Mouse (Mus musculus) small intestine, adult 2 months (tissue): ENCODE results near the gene Trim47. TPM values are rescaled to one million over a fixed set of nuclear protein-coding genes. Genes with fewer than 3 reads are reported as not detected.

Source experiments
- H3K27ac ChIP-seq: fragments of 200-500 bp; 2 replicates; pipeline ENCODE4 v1.5.1; 2012; ENCODE audit warnings: low read depth, low read length, control low read depth, inconsistent platforms; ENCODE audit not compliant: insufficient read depth
- H3K27me3 ChIP-seq: fragments of 200-500 bp; 2 replicates; pipeline ENCODE4 v1.6.1; 2012; ENCODE audit warnings: mild to moderate bottlenecking, moderate library complexity, low read length, inconsistent platforms; ENCODE audit not compliant: control insufficient read depth, insufficient read depth
- H3K36me3 ChIP-seq: fragments of 200-500 bp; 2 replicates; pipeline ENCODE4 v1.6.1; 2012; ENCODE audit warnings: mild to moderate bottlenecking, low read length, control low read depth, inconsistent platforms; ENCODE audit not compliant: control insufficient read depth, insufficient read depth
- H3K4me1 ChIP-seq: fragments of 200-500 bp; 2 replicates; pipeline ENCODE4 v1.6.1; 2012; ENCODE audit warnings: low read length, inconsistent platforms, mixed read lengths; ENCODE audit not compliant: control insufficient read depth, insufficient read depth, insufficient read length
- H3K4me3 ChIP-seq: fragments of 200-500 bp; 2 replicates; pipeline ENCODE4 v1.5.1; 2012; ENCODE audit warnings: low read depth, mild to moderate bottlenecking, control low read depth, inconsistent platforms, low read length, moderate library complexity
- CTCF ChIP-seq: fragments of 200-500 bp; IDR thresholded peaks from 2 replicates; pipeline ENCODE4 v1.5.1; 2012; ENCODE audit warnings: low read depth, mild to moderate bottlenecking, control low read depth, inconsistent platforms, low read length, moderate library complexity, mixed read lengths; ENCODE audit not compliant: insufficient replicate concordance, insufficient read length; ENCODE audit errors: extremely low read depth
- POLR2A ChIP-seq: fragments of 200-500 bp; IDR thresholded peaks from 2 replicates; pipeline ENCODE4 v1.6.1; 2012; ENCODE audit warnings: low read depth, mild to moderate bottlenecking, control low read depth, inconsistent platforms, low read length, moderate library complexity
- WGBS: fragments of 180-500 bp; shearing (Covaris S2); methylation state at CpG from one replicate; pipeline ENCODE4 v1.1.7; 2018; 5-methylcytosine and 5-hydroxymethylcytosine counted together
- polyA plus RNA-seq: library from polyadenylated mRNA; depleted of rRNA; stranded (reverse); fragments of >200 nt; gene quantifications from 2 replicates; pipeline ENCODE4 v1.2.3, GENCODE M21; 2012

Trim47 gene
- polyA plus RNA-seq, 1 experiment, result 28.5 TPM

DNA sequence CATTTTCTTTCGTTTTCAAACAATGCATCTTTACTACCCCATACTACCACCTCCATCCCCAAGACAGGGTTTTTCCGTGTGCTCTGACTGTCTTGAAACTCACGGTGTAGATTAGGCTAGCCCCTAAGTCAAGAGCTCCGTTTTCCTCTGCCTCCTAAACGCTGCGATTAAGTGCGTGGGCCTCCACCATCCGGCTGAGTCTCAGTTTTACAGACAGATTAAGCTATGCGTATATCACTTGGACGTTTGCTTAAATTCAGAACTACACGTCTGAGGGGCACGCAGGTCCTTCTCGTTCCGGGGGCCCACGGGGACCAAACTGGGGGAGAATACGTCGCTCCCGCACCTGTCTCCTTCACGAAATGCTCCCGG is 11.1 kb upstream of the Trim47 start:
- H3K27me3 ChIP-seq, result no peaks in the 10 kb centered on the region
- peaks cover under 1% of the 10 kb centered on the region; the same call in 1 of the 2 replicates for H3K36me3 ChIP-seq
- no peak for TF ChIP-seq POLR2A
- no peak for TF ChIP-seq CTCF
- peak overlapping the region; percentile 78 for H3K4me3 ChIP-seq
- H3K4me1 ChIP-seq, result peaks cover 8% of the 10 kb centered on the region; the same call in 1 of the 2 replicates
- under 1% methylated on average over 20 of the region's 20 CpGs for WGBS
- H3K27ac ChIP-seq, result no peak overlapping the region

DNA sequence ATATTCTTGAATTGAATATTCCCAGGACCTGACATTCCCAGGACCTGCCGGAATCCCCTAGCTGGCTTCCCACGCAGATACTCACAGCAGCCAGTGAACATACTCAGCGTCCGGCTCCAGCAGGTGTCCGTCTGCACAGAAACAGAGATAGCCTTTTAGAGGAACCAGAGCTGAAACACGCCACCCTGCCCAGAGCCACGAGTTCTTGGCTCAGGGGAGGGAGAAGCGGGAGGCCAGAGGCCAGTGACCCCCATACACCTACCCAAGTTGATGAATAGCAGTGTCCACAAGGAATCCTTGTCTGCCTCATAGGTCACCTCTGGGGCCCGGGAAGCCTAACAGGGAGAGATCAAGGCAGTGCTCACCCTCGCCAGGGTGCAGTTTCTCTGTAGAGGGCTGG is 7.2 kb upstream of the Trim47 start:
- Histone ChIP-seq H3K4me3 (no peak overlapping the region), H3K4me1 (peaks cover 17% of the 10 kb centered on the region), H3K27ac (no peak overlapping the region), H3K36me3 (peaks cover 2% of the 10 kb centered on the region; the same call in 1 of the 2 replicates), H3K27me3 (no peaks in the 10 kb centered on the region)
- no peak for TF ChIP-seq CTCF
- no peak for TF ChIP-seq POLR2A
- WGBS, result 87% methylated on average over 10 of the region's 10 CpGs

DNA sequence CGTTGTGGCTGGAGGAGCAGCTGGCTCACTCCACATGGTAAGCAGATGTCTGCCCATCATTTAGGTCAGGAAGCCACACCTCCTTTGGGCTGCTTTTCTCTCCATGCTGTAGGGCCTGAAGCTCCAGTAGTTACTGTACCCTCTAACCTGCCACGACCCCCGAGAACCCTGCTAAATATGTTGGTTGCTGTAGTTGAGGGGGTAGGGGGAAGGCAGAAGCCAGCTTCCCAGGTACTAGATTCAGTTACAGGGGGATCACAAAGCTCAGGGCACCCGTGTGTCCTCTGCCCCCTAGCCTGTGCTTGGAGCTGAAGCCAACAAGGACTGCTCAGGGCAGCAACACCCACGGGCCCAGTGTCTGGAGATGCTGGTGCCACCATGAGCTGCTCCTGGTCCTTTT is 6.5 kb upstream of the Trim47 start:
- Histone ChIP-seq H3K36me3 (peaks cover 2% of the 10 kb centered on the region; the same call in 1 of the 2 replicates), H3K27ac (no peak overlapping the region), H3K27me3 (no peaks in the 10 kb centered on the region), H3K4me1 (peaks cover 16% of the 10 kb centered on the region), H3K4me3 (no peak overlapping the region)
- TF ChIP-seq POLR2A, result no peak
- no peak for TF ChIP-seq CTCF
- 74% methylated on average over 5 of the region's 5 CpGs for WGBS

DNA sequence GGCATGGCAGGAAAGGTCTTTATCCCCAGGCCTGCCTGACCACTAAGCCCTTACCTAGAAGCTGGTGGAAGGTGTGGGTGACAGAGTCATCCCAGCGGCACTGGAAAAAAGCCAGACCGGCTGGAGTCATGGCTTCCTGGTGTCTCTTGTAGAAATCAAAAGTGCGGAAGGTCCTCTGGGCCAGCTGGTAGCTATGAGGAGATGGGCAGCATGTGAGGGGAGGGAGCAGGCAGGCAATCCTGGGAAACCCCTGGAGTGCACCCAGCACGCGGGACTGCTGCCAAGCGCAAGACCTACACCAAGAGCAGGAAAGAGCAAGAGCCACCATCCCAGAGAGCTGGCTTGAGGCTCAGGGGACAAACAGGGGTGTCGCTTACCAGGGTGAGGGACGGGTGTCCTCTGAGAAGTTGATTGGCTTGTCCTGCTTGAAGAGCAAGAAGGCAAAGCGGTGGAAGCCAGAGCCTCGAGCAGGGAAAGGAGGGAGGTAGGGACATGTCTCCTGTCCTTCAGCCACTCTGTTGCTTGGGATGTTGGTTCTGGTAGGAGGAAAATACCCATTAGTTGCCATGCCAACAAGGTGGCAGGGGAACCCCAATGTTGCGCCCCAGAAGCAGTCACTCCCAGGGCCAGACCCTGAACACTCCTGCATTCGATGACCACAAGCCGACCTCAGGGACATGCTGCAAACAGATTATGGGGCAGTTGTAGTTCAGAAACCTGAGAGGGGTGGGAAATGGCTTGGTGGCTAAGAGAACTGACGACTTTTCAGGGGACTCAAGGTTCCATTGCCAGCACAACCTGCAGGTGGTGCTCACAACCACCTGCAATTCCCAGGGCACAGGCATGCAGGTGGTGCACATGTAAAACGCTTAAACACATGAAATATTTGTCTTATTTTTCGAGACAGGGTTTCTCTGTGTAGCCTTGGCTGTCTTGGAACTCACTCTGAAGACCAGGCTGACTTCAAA is 5.6 kb upstream of the Trim47 start:
- TF ChIP-seq CTCF (no peak), POLR2A (no peak)
- Histone ChIP-seq H3K4me3 (no peak overlapping the region), H3K27me3 (no peaks in the 10 kb centered on the region), H3K27ac (no peak overlapping the region), H3K4me1 (peaks cover 18% of the 10 kb centered on the region), H3K36me3 (peaks cover 6% of the 10 kb centered on the region; the same call in 1 of the 2 replicates)
- WGBS, result 80% methylated on average over 16 of the region's 16 CpGs

DNA sequence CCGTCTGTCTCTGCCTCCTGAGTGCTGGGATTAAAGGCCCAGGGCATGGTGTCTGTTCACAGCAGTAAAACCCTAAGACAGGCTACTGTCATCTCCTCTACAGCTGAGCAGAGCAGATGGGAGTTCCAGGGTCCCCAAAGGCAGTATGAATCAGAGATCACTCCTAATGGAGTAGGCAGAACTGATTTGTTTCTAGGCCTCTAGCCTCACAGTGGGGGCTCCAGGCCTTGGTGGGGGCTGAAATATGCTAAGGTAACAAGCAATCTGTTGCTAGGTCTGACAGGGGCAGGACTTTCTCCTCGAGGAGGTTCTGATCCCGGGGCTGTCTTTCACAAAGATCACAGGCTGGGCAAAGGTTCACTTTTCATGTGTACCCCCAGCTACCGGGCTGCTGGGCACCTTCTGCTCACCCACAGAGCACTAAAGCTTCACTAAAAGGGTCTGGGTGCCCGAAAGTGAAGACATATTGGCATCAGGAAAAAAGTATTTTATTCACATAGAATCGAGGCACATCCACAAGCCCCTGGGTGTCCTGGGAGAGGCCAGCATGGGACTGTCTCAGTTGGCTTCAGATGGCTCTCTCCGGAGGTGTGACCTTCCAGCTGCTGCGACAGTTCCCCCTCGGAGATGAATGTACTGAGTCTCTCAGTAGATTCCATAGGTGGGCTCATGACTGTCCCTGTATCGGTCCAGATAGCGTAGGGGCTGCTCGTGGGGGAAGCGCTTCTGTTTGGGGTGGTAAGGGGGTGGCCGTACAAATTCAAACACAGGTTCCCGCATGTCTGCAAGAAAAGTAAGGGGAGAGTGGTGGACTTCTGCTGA is 4.5 kb upstream of the Trim47 start:
- Histone ChIP-seq H3K36me3 (peaks cover 14% of the 10 kb centered on the region), H3K4me1 (peaks cover 23% of the 10 kb centered on the region), H3K4me3 (peak overlapping the region; percentile 73), H3K27me3 (no peaks in the 10 kb centered on the region), H3K27ac (peak overlapping the region; percentile 97)
- WGBS, result 72% methylated on average over 15 of the region's 15 CpGs
- no peak for TF ChIP-seq POLR2A
- no peak for TF ChIP-seq CTCF

DNA sequence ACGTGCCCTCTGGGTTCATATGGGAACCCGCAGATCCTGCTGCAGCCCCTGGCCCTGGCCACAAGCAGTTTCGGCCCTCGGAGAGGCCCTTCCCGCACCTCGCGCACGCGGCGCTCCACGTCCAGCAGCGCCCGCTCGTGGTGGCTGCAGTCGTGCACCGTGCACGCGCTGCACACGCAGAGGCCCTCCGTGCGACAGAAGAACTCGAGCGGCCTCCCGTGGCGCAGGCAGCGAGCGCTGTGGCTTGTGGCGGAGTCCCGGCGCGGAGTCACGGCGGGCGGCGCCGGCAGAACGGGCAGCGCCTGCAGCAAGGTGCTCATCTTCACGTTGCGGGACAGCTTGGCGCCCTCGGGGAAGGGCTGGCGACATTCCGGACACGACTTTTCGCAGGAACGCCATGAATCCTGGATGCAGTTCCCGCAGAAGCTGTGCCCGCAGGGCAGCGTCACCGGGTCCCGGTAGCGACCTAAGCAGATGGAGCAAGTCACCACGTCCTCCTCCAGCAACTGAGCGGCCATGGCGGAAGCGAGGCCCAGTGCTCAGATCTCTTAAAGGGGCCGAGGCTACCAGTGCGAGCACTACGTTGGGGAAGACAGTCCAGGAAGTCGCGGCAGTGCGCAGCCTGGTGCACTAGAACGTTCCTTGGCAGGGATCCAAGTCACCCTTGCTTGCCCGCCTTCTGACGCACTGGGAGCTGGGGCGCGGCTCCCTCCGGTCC is 3.6 kb upstream of the Trim47 start, which contains the start of gene Trim65:
Trim65 (minus strand) TSS at position 641 of the 718 bp plus-strand sequence.
- peak within 1 kb of the TSS; percentile 97 for H3K27ac ChIP-seq
- peaks cover 24% of the 10 kb centered on the region for H3K36me3 ChIP-seq
- peak; percentile 13 for TF ChIP-seq POLR2A
- peak; percentile 60 for TF ChIP-seq CTCF
- H3K27me3 ChIP-seq, result no peaks in the 10 kb centered on the region
- peak within 1 kb of the TSS; percentile 73 for H3K4me3 ChIP-seq
- peaks cover 23% of the 10 kb centered on the region for H3K4me1 ChIP-seq
- under 1% methylated on average over 69 of the region's 69 CpGs for WGBS
